Mouse (Mus musculus) lung, adult 18-20 months (tissue): ENCODE measurements around the gene Gm10985.

Source experiments
- DNase-seq, 2 experiments: peaks; one replicate each; pipeline ENCODE4 v3.0.0; 2022; ENCODE audit warnings: mixed read lengths in 2 of 2

The Gm10985 gene

GRCm38 (mm10) chr3:53844786-53845185, at the start of gene Gm10985:
Gm10985 (plus strand) TSS chr3:53845086.
- no peak for DNase-seq

GRCm38 (mm10) chr3:53796933-53797332, 48.0 kb upstream of the Gm10985 start:
- DNase-seq: no peak

- DNase-seq: no peak
Observed at GRCm38 (mm10) chr3:53799671-53800070, 45.2 kb upstream of the Gm10985 start.

- no peak for DNase-seq
Observed at GRCm38 (mm10) chr3:53813421-53813977, 31.4 kb upstream of the Gm10985 start.

- no peak for DNase-seq
Observed at GRCm38 (mm10) chr3:53834238-53834637, 10.6 kb upstream of the Gm10985 start.

GRCm38 (mm10) chr3:53846206-53846928, 1.5 kb downstream of the Gm10985 start:
- DNase-seq: no peak

GRCm38 (mm10) chr3:53847726-53848125, 2.8 kb downstream of the Gm10985 start:
- no peak for DNase-seq

- no peak for DNase-seq
Observed at GRCm38 (mm10) chr3:53848262-53848661, 3.4 kb downstream of the Gm10985 start.

GRCm38 (mm10) chr3:53854261-53854660, 9.4 kb downstream of the Gm10985 start:
- no peak for DNase-seq

GRCm38 (mm10) chr3:53854831-53855230, 9.9 kb downstream of the Gm10985 start:
- DNase-seq: no peak

GRCm38 (mm10) chr3:53863383-53864220, 18.7 kb downstream of the Gm10985 start, which contains the start of gene Ufm1:
Ufm1 (minus strand) TSS chr3:53863830.
- DNase-seq: peak; percentile 95 to 96

- no peak for DNase-seq
Observed at GRCm38 (mm10) chr3:53868212-53868611, 23.3 kb downstream of the Gm10985 start.

GRCm38 (mm10) chr3:53869263-53869662, 24.4 kb downstream of the Gm10985 start:
- no peak for DNase-seq

- DNase-seq: no peak
Observed at GRCm38 (mm10) chr3:53870482-53870881, 25.6 kb downstream of the Gm10985 start.

GRCm38 (mm10) chr3:53871596-53871995, 26.7 kb downstream of the Gm10985 start:
- no peak for DNase-seq

- DNase-seq: no peak
Observed at GRCm38 (mm10) chr3:53890619-53891540, 46.0 kb downstream of the Gm10985 start.
